Mouse (Mus musculus): ENCODE measurements around the gene Gm20431. TPM values are rescaled to one million over a fixed set of nuclear protein-coding genes. Genes with fewer than 3 reads are reported as not detected.
A peak's percentile ranks its signal among the peaks of the same experiment; 100 is the strongest.

Gene Gm20431
- polyA plus RNA-seq, 1 experiment = 0.10 TPM

DNA sequence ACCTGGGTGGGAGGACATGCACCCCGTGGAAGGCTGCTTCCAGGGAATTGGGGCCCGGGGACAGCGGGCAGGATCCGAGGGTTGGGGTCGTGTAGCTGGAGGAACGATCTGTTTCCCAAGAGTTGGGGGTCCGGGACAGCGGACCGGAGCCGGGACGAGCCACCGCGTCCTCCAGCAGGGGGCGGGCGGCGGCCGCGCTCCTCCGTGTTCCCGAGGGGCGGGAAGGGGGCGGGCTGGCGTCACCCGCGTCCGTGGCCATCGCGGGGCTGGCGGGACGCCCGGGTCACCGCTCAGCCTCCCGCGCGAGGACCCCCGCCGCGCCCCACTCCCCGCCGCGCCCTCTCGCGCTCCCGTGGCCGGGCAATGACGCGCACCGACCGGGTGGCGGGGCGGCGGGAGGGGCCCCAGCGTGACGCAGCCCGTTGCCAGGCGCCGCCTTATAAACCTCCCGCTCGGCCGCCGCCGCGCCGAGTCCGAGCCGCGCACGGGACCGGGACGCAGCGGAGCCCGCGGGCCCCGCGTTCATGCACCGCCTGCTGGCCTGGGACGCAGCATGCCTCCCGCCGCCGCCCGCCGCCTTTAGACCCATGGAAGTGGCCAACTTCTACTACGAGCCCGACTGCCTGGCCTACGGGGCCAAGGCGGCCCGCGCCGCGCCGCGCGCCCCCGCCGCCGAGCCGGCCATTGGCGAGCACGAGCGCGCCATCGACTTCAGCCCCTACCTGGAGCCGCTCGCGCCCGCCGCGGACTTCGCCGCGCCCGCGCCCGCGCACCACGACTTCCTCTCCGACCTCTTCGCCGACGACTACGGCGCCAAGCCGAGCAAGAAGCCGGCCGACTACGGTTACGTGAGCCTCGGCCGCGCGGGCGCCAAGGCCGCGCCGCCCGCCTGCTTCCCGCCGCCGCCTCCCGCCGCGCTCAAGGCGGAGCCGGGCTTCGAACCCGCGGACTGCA lies 27.5 kb upstream of the Gm20431 start, which contains the start of gene Cebpb:
TSS of gene Cebpb (plus strand) at position 418 of the 954 bp plus-strand sequence.
- Histone ChIP-seq H3K27me3 (ENCODE audit: control insufficient read depth, insufficient read depth, low read length) (no peaks in the 10 kb centered on the region), H3K4me1 (ENCODE audit: control insufficient read depth, insufficient read depth, insufficient read length, low read length) (peaks cover 32% of the 10 kb centered on the region), H3K27ac (ENCODE audit: insufficient read depth, low read depth, low read length) (peak within 1 kb of the TSS; percentile 93), H3K4me3 (ENCODE audit: low read depth, low read length) (peak within 1 kb of the TSS; percentile 91), H3K36me3 (ENCODE audit: control insufficient read depth, insufficient read depth, low read length) (peaks cover 10% of the 10 kb centered on the region; the same call in 1 of the 2 replicates)
- WGBS = 1% methylated on average over 146 of the region's 147 CpGs
- TF ChIP-seq POLR2A (IDR thresholded peaks at IDR 0.05; ENCODE audit: low read depth, low read length) = peak; percentile 97
- TF ChIP-seq CTCF (IDR thresholded peaks at IDR 0.05; ENCODE audit: extremely low read depth, insufficient read length, insufficient replicate concordance, low read depth, low read length) = peak; percentile 62

DNA sequence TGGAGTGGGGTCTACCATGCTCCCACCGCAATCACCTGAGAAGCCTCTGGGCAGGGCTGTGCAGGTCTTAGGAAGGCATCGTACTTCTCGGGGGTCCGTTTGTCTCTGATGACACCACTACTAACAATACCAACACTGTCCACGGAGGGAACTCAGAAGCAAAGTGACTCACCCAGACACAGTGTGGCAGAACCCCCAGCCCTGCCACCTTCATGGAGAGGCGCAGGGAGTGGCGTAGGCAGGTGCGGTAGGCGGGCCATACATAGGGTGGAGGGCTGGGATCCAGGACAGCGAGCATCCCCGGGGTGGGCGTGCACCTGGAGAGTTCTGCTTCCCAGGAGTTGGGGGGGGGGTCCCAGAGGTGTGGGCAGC lies 26.8 kb upstream of the Gm20431 start:
- WGBS = 28% methylated on average over 12 of the region's 12 CpGs
- peak overlapping the region; percentile 13; the same call in 1 of the 2 replicates for H3K27ac ChIP-seq (ENCODE audit: insufficient read depth, low read depth, low read length)
- no peaks in the 10 kb centered on the region for H3K27me3 ChIP-seq (ENCODE audit: control insufficient read depth, insufficient read depth, low read length)
- peak overlapping the region; percentile 91 for H3K4me3 ChIP-seq (ENCODE audit: low read depth, low read length)
- peaks cover 31% of the 10 kb centered on the region for H3K4me1 ChIP-seq (ENCODE audit: control insufficient read depth, insufficient read depth, insufficient read length, low read length)
- no peak for TF ChIP-seq POLR2A (IDR thresholded peaks at IDR 0.05; ENCODE audit: low read depth, low read length)
- TF ChIP-seq CTCF (IDR thresholded peaks at IDR 0.05; ENCODE audit: extremely low read depth, insufficient read length, insufficient replicate concordance, low read depth, low read length) = no peak
- peaks cover 9% of the 10 kb centered on the region; the same call in 1 of the 2 replicates for H3K36me3 ChIP-seq (ENCODE audit: control insufficient read depth, insufficient read depth, low read length)

DNA sequence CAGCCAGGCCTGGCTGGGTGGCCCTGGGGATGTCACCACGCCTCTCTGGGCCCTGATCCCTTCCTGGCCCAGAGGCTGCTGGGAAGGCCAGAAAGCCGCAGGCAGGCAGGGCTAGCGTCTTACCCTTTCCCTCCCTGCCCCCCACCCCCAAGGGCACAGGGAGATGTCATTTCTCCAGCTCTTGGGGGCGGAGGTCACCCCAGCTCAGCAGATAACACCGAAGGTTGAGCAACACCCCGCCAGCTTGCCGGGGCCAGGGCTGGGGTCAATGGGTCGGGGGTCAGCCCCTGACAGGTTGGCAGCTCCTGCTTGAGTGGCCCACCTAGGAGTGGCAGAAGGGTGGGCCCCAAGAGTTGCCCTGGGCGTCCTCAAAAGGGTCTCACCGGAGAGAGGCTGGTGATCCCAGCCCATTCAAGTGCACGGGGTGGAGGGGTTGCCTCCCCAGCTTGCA lies 26.4 kb upstream of the Gm20431 start:
- no peaks in the 10 kb centered on the region for H3K27me3 ChIP-seq (ENCODE audit: control insufficient read depth, insufficient read depth, low read length)
- TF ChIP-seq POLR2A (IDR thresholded peaks at IDR 0.05; ENCODE audit: low read depth, low read length) (no peak), CTCF (IDR thresholded peaks at IDR 0.05; ENCODE audit: extremely low read depth, insufficient read length, insufficient replicate concordance, low read depth, low read length) (no peak)
- H3K36me3 ChIP-seq (ENCODE audit: control insufficient read depth, insufficient read depth, low read length) = peaks cover 8% of the 10 kb centered on the region; the same call in 1 of the 2 replicates
- H3K4me3 ChIP-seq (ENCODE audit: low read depth, low read length) = peak overlapping the region; percentile 91; the same call in 1 of the 2 replicates
- peak overlapping the region; percentile 13; the same call in 1 of the 2 replicates for H3K27ac ChIP-seq (ENCODE audit: insufficient read depth, low read depth, low read length)
- H3K4me1 ChIP-seq (ENCODE audit: control insufficient read depth, insufficient read depth, insufficient read length, low read length) = peaks cover 30% of the 10 kb centered on the region
- 38% methylated on average over 11 of the region's 11 CpGs for WGBS

DNA sequence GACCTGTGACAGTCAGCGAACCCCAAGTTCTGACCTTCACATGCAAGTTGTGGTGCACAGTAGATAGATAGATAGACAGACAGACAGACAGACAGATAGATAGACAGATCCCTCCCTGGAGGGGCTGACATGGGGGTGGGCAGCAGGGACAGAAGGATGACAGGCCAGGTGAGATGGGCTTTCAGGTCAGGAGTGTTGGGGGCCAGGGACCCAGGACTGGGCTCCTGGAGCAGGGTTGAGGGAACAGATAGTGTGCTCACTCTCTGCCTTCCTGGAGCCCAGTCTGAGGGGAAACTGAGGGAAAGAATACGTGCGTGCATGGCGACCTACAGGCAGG lies 25.9 kb upstream of the Gm20431 start:
- 97% methylated on average over 4 of the region's 4 CpGs for WGBS
- Histone ChIP-seq H3K27ac (ENCODE audit: insufficient read depth, low read depth, low read length) (no peak overlapping the region), H3K36me3 (ENCODE audit: control insufficient read depth, insufficient read depth, low read length) (peaks cover 6% of the 10 kb centered on the region; the same call in 1 of the 2 replicates), H3K4me1 (ENCODE audit: control insufficient read depth, insufficient read depth, insufficient read length, low read length) (peaks cover 28% of the 10 kb centered on the region), H3K4me3 (ENCODE audit: low read depth, low read length) (no peak overlapping the region), H3K27me3 (ENCODE audit: control insufficient read depth, insufficient read depth, low read length) (no peaks in the 10 kb centered on the region)
- TF ChIP-seq CTCF (IDR thresholded peaks at IDR 0.05; ENCODE audit: extremely low read depth, insufficient read length, insufficient replicate concordance, low read depth, low read length) (no peak), POLR2A (IDR thresholded peaks at IDR 0.05; ENCODE audit: low read depth, low read length) (no peak)

DNA sequence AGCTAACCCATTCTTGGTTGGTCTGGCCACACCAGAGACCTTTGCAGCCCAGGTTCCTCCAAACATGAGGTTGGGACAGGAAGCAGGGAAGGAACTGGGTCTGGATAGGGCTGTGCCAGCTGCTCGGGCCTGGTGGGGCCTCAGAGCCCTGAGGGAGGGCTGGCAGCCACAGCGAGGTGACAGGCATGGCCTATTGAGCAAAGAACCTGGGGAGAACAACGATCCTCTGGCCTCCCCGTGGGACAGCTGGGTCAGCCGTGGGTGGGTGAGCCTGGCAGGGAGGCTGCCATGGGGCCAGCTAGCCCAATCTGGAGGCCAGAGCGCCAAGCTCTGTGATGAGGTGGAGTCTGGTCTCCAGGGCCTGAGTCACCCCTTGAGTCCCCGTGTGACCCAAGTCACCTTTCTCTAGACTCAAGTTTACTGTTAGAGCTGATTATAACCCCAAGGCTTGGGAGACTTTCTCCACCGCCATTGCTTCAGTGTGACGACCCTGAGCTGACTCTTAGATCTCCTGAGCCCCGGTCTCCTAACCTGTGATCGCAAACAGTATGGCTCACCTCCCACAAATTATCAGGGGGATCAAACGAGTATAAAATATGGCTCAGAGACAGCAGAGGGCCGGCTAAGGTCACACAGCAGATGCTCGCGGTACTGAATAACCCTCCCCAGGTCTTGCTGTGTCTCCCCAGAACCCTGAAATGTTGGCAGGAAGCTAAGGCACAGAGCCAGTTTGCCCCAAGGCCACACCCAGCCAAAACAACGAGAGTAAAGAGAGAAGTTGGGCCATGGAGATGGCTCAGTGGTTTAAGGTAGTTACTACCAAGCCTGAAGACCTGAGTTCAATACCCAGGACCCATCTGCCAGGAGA lies 25.3 kb upstream of the Gm20431 start:
- H3K27me3 ChIP-seq (ENCODE audit: control insufficient read depth, insufficient read depth, low read length) = no peaks in the 10 kb centered on the region
- 70% methylated on average over 16 of the region's 16 CpGs for WGBS
- TF ChIP-seq CTCF (IDR thresholded peaks at IDR 0.05; ENCODE audit: extremely low read depth, insufficient read length, insufficient replicate concordance, low read depth, low read length) (no peak), POLR2A (IDR thresholded peaks at IDR 0.05; ENCODE audit: low read depth, low read length) (no peak)
- H3K4me1 ChIP-seq (ENCODE audit: control insufficient read depth, insufficient read depth, insufficient read length, low read length) = peaks cover 22% of the 10 kb centered on the region
- no peak overlapping the region for H3K4me3 ChIP-seq (ENCODE audit: low read depth, low read length)
- no peak overlapping the region for H3K27ac ChIP-seq (ENCODE audit: insufficient read depth, low read depth, low read length)
- H3K36me3 ChIP-seq (ENCODE audit: control insufficient read depth, insufficient read depth, low read length) = peaks cover 2% of the 10 kb centered on the region; the same call in 1 of the 2 replicates

DNA sequence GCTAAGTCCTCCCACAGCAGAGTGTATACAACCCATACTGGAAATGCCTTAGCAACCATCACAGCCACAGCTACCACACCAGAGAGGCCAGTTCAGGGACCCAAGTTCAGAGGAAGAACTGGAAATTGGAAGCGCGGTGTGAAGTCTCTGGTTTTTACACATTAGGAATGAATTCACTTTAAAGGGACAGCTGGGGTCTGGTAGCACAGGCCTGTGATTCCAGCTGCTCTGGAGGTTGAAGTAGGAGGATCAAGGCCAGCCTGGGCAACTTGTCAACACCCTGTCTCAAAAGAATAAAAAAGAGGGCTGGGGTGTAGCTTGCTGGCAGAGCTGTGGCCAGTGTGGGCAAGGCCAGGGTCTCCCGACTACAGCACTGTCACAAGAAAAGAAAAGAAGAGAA lies 24.6 kb upstream of the Gm20431 start:
- H3K27ac ChIP-seq (ENCODE audit: insufficient read depth, low read depth, low read length) = no peak overlapping the region
- TF ChIP-seq POLR2A (IDR thresholded peaks at IDR 0.05; ENCODE audit: low read depth, low read length) (no peak), CTCF (IDR thresholded peaks at IDR 0.05; ENCODE audit: extremely low read depth, insufficient read length, insufficient replicate concordance, low read depth, low read length) (no peak)
- no peaks in the 10 kb centered on the region for H3K36me3 ChIP-seq (ENCODE audit: control insufficient read depth, insufficient read depth, low read length)

More for the DNA sequence above, 24.6 kb upstream of the Gm20431 start:
- no peak overlapping the region for H3K4me3 ChIP-seq (ENCODE audit: low read depth, low read length)
- WGBS = 92% methylated on average over 3 of the region's 3 CpGs
- H3K4me1 ChIP-seq (ENCODE audit: control insufficient read depth, insufficient read depth, insufficient read length, low read length) = peaks cover 14% of the 10 kb centered on the region
- H3K27me3 ChIP-seq (ENCODE audit: control insufficient read depth, insufficient read depth, low read length) = no peaks in the 10 kb centered on the region

Measured in small intestine, adult 2 months (tissue).